Mouse (Mus musculus) WW6 (cell line): ENCODE measurements around the gene Mllt3.

Experiments
- DNase-seq: peaks from one replicate; pipeline ENCODE4 v3.0.0-alpha.2; 2013; ENCODE audit warnings: low read depth, low spot score

Gene Mllt3

GRCm38 (mm10) chr4:87781971-87782370 lies 251.2 kb downstream of the Mllt3 start:
- DNase-seq: no peak

- no peak for DNase-seq
These were observed 257.4 kb downstream of the Mllt3 start for GRCm38 (mm10) chr4:87775721-87776120.

GRCm38 (mm10) chr4:87774515-87774914 lies 258.6 kb downstream of the Mllt3 start:
- DNase-seq: no peak

GRCm38 (mm10) chr4:87767711-87768561 lies 265.2 kb downstream of the Mllt3 start:
- no peak for DNase-seq

GRCm38 (mm10) chr4:87765729-87766128 lies 267.4 kb downstream of the Mllt3 start:
- no peak for DNase-seq

- DNase-seq: no peak
These were observed 272.1 kb downstream of the Mllt3 start for GRCm38 (mm10) chr4:87761075-87761474.

GRCm38 (mm10) chr4:87760297-87760696 lies 272.9 kb downstream of the Mllt3 start:
- no peak for DNase-seq

- no peak for DNase-seq
These were observed 273.5 kb downstream of the Mllt3 start for GRCm38 (mm10) chr4:87759625-87760024.

GRCm38 (mm10) chr4:87759110-87759509 lies 274.1 kb downstream of the Mllt3 start:
- no peak for DNase-seq

GRCm38 (mm10) chr4:87751515-87751864 lies 281.7 kb downstream of the Mllt3 start:
- DNase-seq: no peak

GRCm38 (mm10) chr4:87750856-87751514 lies 282.2 kb downstream of the Mllt3 start:
- no peak for DNase-seq

- no peak for DNase-seq
These were observed 283.5 kb downstream of the Mllt3 start for GRCm38 (mm10) chr4:87749532-87750234.

GRCm38 (mm10) chr4:87745016-87745645 lies 288.0 kb downstream of the Mllt3 start:
- no peak for DNase-seq

- DNase-seq: no peak
These were observed 293.5 kb downstream of the Mllt3 start for GRCm38 (mm10) chr4:87739524-87740128.

GRCm38 (mm10) chr4:87739104-87739503 lies 294.1 kb downstream of the Mllt3 start:
- no peak for DNase-seq

GRCm38 (mm10) chr4:87737201-87737806 lies 295.9 kb downstream of the Mllt3 start:
- DNase-seq: no peak

GRCm38 (mm10) chr4:87736779-87737178 lies 296.4 kb downstream of the Mllt3 start:
- DNase-seq: no peak

GRCm38 (mm10) chr4:87731118-87731672 lies 302.0 kb downstream of the Mllt3 start:
- DNase-seq: no peak

GRCm38 (mm10) chr4:87728581-87728980 lies 304.6 kb downstream of the Mllt3 start:
- DNase-seq: no peak

GRCm38 (mm10) chr4:87723448-87723847 lies 309.7 kb downstream of the Mllt3 start:
- DNase-seq: no peak
